8 mouse cellular contexts compared by ENCODE assay signal in the genomic region with DNA sequence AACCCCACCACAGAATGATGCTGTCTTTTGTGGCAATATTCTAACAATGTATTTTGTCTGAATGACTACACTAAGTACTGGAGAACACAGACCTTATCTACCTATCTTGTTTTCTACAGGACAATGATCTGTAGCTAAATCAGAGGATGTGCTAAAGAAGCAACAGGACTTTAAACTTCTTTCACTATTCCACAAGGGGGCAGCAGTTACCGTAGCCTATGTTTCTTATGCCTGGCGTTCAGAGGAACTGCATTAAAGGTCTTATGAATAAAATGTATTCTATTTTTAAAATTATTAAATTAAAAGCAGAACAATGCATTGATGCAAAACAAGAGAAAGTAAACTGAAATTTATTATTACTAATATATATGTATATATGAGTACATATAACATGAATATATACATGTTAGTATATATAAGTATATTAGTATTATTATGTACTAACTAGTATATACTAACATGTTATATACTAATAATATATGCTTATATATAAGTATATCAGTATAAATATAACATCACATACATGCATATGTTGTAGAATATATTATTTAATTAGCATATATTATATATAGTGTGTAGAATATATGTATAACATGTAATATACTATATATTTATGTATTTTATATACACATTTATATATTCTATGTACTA. TPM values are rescaled to one million over a fixed set of nuclear protein-coding genes. Genes with fewer than 3 reads are reported as not detected.
DNase-seq lines count a peak whose midpoint lies in the region; ATAC-seq lines count a peak whose summit lies in the region.

No protein-coding gene starts in this region.

- H3K36me3 ChIP-seq in forebrain, embryonic 11.5 days (ENCODE audit: control insufficient read depth, insufficient read depth, low read length): no peaks in the 10 kb centered on the region
- H3K36me3 ChIP-seq in forebrain, embryonic 10.5 days (replicated peaks): no peaks in the 10 kb centered on the region
- no peaks in the 10 kb centered on the region for H3K36me3 ChIP-seq in hindbrain, embryonic 16.5 days (ENCODE audit: control insufficient read depth, insufficient read depth, low read length)

- H3K4me3 ChIP-seq in forebrain, embryonic 11.5 days (ENCODE audit: low read depth, low read length): no peak overlapping the region
- no peak overlapping the region for H3K4me3 ChIP-seq in forebrain, embryonic 10.5 days
- no peak overlapping the region for H3K4me3 ChIP-seq in hindbrain, embryonic 16.5 days (ENCODE audit: low read length)

- no peak overlapping the region for H3K27ac ChIP-seq in forebrain, embryonic 11.5 days (ENCODE audit: low read depth, low read length)
- no peak overlapping the region for H3K27ac ChIP-seq in forebrain, embryonic 10.5 days
- H3K27ac ChIP-seq in hindbrain, embryonic 16.5 days (ENCODE audit: low read depth, low read length): no peak overlapping the region

- no peak overlapping the region for H3K9ac ChIP-seq in forebrain, embryonic 11.5 days (ENCODE audit: low read length)
- H3K9ac ChIP-seq in hindbrain, embryonic 16.5 days (ENCODE audit: low read depth, low read length): no peak overlapping the region

- WGBS in forebrain, embryonic 11.5 days: 9% methylated on average over 2 of the region's 2 CpGs
- WGBS in forebrain, embryonic 10.5 days: 15% methylated on average over 2 of the region's 2 CpGs
- WGBS in hindbrain, embryonic 16.5 days: 11% methylated on average over 2 of the region's 2 CpGs

- no peaks in the 10 kb centered on the region for H3K4me1 ChIP-seq in forebrain, embryonic 11.5 days (replicated peaks; ENCODE audit: control insufficient read depth, insufficient read depth, low read length)
- 0 out of 2 replicates have a peak, but pooled peaks cover 2% of the 10 kb centered on the region for H3K4me1 ChIP-seq in forebrain, embryonic 10.5 days
- no peaks in the 10 kb centered on the region for H3K4me1 ChIP-seq in hindbrain, embryonic 16.5 days (ENCODE audit: control insufficient read depth, insufficient read depth, low read depth, low read length)

- peak; percentile 30; the same call in 1 of the 2 replicates for ATAC-seq in forebrain, embryonic 11.5 days (replicated peaks; ENCODE audit: low FRiP score)
- peak; percentile 80 for ATAC-seq in hindbrain, embryonic 16.5 days

- DNase-seq in forebrain, embryonic 11.5 days (ENCODE audit: low spot score): no peak
- DNase-seq in forebrain, embryonic 10.5 days (ENCODE audit: extremely low spot score, low spot score): no peak
- peak; percentile 69 for DNase-seq in thymus, postnatal 0 days (ENCODE audit: low spot score)
- no peak for DNase-seq in thymus, postnatal 36 days
- peak; percentile 87 for DNase-seq in embryo, embryonic 10 days (ENCODE audit: low spot score)
- DNase-seq in lung, postnatal 10 days: peak; percentile 70
- peak; percentile 6 for DNase-seq in spleen, adult 12 weeks (ENCODE audit: low spot score)

- H3K9me3 ChIP-seq in forebrain, embryonic 11.5 days (ENCODE audit: control insufficient read depth, low read length): no peaks in the 10 kb centered on the region
- H3K9me3 ChIP-seq in forebrain, embryonic 10.5 days: no peaks in the 10 kb centered on the region
- no peaks in the 10 kb centered on the region for H3K9me3 ChIP-seq in hindbrain, embryonic 16.5 days (ENCODE audit: control insufficient read depth, low read length)

- no peak overlapping the region for H3K4me2 ChIP-seq in forebrain, embryonic 11.5 days (ENCODE audit: low read depth, low read length, severe bottlenecking)
- H3K4me2 ChIP-seq in hindbrain, embryonic 16.5 days (ENCODE audit: low read length): no peak overlapping the region

- H3K27me3 ChIP-seq in forebrain, embryonic 11.5 days (ENCODE audit: control insufficient read depth, insufficient read depth, low read length): no peaks in the 10 kb centered on the region
- H3K27me3 ChIP-seq in forebrain, embryonic 10.5 days (ENCODE audit: poor library complexity, severe bottlenecking): no peaks in the 10 kb centered on the region
- no peaks in the 10 kb centered on the region for H3K27me3 ChIP-seq in hindbrain, embryonic 16.5 days (replicated peaks; ENCODE audit: control insufficient read depth, insufficient read depth, low read length)

RNA-seq across cellular contexts. Expression of gene Arl14, which starts 35.0 kb away (rescaled TPM):
- not detected in 2 replicates for polyA plus RNA-seq in forebrain, embryonic 11.5 days (2014; fragmentation: Nextera tagmentation; extraction: Ambion mirVana)
- not detected in 2 replicates for polyA plus RNA-seq in forebrain, embryonic 10.5 days (2016; fragmentation: Nextera tagmentation; extraction: Ambion mirVana)
- polyA plus RNA-seq in thymus, postnatal 0 days (2015; fragmentation: Nextera tagmentation; extraction: Ambion mirVana): 0.12 TPM in 1 of 2 replicates, not detected in the other
- polyA plus RNA-seq in hindbrain, embryonic 16.5 days (2015; fragmentation: Nextera tagmentation; extraction: Ambion mirVana): not detected in 2 replicates

RNA-seq across cellular contexts. Expression of gene Ppm1l, which starts 59.5 kb away (rescaled TPM):
- polyA plus RNA-seq in forebrain, embryonic 11.5 days (2014; fragmentation: Nextera tagmentation; extraction: Ambion mirVana): 16.9 and 17.0 TPM in 2 replicates
- polyA plus RNA-seq in forebrain, embryonic 10.5 days (2016; fragmentation: Nextera tagmentation; extraction: Ambion mirVana): 9.3 and 9.8 TPM in 2 replicates
- polyA plus RNA-seq in thymus, postnatal 0 days (2015; fragmentation: Nextera tagmentation; extraction: Ambion mirVana): 5.1 and 5.9 TPM in 2 replicates
- polyA plus RNA-seq in hindbrain, embryonic 16.5 days (2015; fragmentation: Nextera tagmentation; extraction: Ambion mirVana): 19.1 and 20.8 TPM in 2 replicates

Comparison
In these comparisons a context has a peak if more than half of its experiments do, and no peak if none do; other contexts are left out.
1. DNase-seq: peak in thymus, postnatal 0 days (single experiment), embryo, embryonic 10 days (single experiment), lung, postnatal 10 days (single experiment) and spleen, adult 12 weeks (single experiment); none in forebrain, embryonic 11.5 days (single experiment), forebrain, embryonic 10.5 days (single experiment) and thymus, postnatal 36 days (0 of 2).